Mouse (Mus musculus) CH12.LX (cell line): ENCODE results near the gene Mrpl23. TPM values are rescaled to one million over a fixed set of nuclear protein-coding genes. Genes with fewer than 3 reads are reported as not detected.

Source experiments
- DNase-seq: peaks from one replicate; pipeline ENCODE4 v3.0.0-alpha.2; 2013; ENCODE audit errors: extremely low read depth
- H3K27ac ChIP-seq: 2 replicates; pipeline ENCODE4 v1.5.1; 2012; ENCODE audit warnings: low read depth, mild to moderate bottlenecking, control low read depth, moderate library complexity; ENCODE audit not compliant: insufficient read depth
- H3K27me3 ChIP-seq: replicated peaks from 2 replicates; pipeline ENCODE3; 2012; ENCODE audit warnings: inconsistent platforms
- H3K36me3 ChIP-seq, 2 experiments: replicated peaks in 1 of 2; 2 replicates each; pipeline versions ENCODE3 to v1.6.1; 2012; ENCODE audit warnings: inconsistent platforms in 1 of 2, low read length in 1 of 2, mild to moderate bottlenecking in 1 of 2, mixed read lengths in 1 of 2, moderate library complexity in 1 of 2; ENCODE audit not compliant: control insufficient read depth in 1 of 2, insufficient read depth in 1 of 2
- H3K4me1 ChIP-seq, 2 experiments: 2 replicates each; pipeline ENCODE4 v1.6.1; 2012; ENCODE audit warnings: inconsistent platforms in 1 of 2, moderate library complexity in 1 of 2; ENCODE audit not compliant: insufficient read depth in 2 of 2, control insufficient read depth in 1 of 2
- H3K4me2 ChIP-seq: 2 replicates; pipeline ENCODE4 v1.6.1; 2012; ENCODE audit warnings: low read depth, mild to moderate bottlenecking, control low read depth; ENCODE audit not compliant: poor library complexity, insufficient read depth, severe bottlenecking
- H3K4me3 ChIP-seq, 3 experiments: fragments of 150-350 bp in 1 of 3; sonication (generic) in 1 of 3; replicated peaks in 1 of 3; 2 replicates each; pipeline versions ENCODE3 to v1.5.1; 2011 to 2012; ENCODE audit warnings: low read depth in 2 of 3, low read length in 2 of 3, mild to moderate bottlenecking in 2 of 3, moderate library complexity in 2 of 3, control low read depth in 1 of 3, improper control_type of control experiment in 1 of 3, inconsistent platforms in 1 of 3, mixed read lengths in 1 of 3; ENCODE audit not compliant: poor library complexity in 1 of 3
- H3K79me2 ChIP-seq: replicated peaks from 2 replicates; pipeline ENCODE4 v1.6.1; 2012; ENCODE audit warnings: mild to moderate bottlenecking, moderate library complexity; ENCODE audit not compliant: control insufficient read depth, poor library complexity, insufficient read depth, severe bottlenecking; ENCODE audit errors: extremely low read depth
- H3K9ac ChIP-seq: 2 replicates; pipeline ENCODE4 v1.6.1; 2012; ENCODE audit warnings: low read depth, mild to moderate bottlenecking, control low read depth, moderate library complexity; ENCODE audit not compliant: insufficient read depth
- H3K9me3 ChIP-seq: replicated peaks from 2 replicates; pipeline ENCODE3; 2012; ENCODE audit warnings: low read length, inconsistent platforms, mixed read lengths
- CHD2 ChIP-seq: IDR thresholded peaks from 2 replicates; pipeline ENCODE4 v1.6.1; 2011; ENCODE audit warnings: low read length, improper control_type of control experiment
- CTCF ChIP-seq, 2 experiments: IDR thresholded peaks in 1 of 2; conservative IDR thresholded peaks in 1 of 2; 2 replicates each; pipeline ENCODE4 v1.5.1; 2011 to 2012; ENCODE audit warnings: low read depth in 2 of 2, low read length in 2 of 2, improper control_type of control experiment in 1 of 2, inconsistent platforms in 1 of 2, mild to moderate bottlenecking in 1 of 2, moderate library complexity in 1 of 2
- E2F4 ChIP-seq: IDR thresholded peaks from 2 replicates; pipeline ENCODE4 v1.6.1; 2011; ENCODE audit warnings: low read depth, low read length, improper control_type of control experiment; ENCODE audit not compliant: insufficient replicate concordance
- HCFC1 ChIP-seq: IDR thresholded peaks from 2 replicates; pipeline ENCODE4 v1.6.1; 2012; ENCODE audit warnings: low read depth, mild to moderate bottlenecking, inconsistent platforms, low read length, improper control_type of control experiment
- JUND ChIP-seq: conservative IDR thresholded peaks from 2 replicates; pipeline ENCODE4 v1.6.1; 2011; ENCODE audit warnings: low read depth, low read length, improper control_type of control experiment
- MAFK ChIP-seq: IDR thresholded peaks from 2 replicates; pipeline ENCODE4 v1.6.1; 2011; ENCODE audit warnings: low read length, improper control_type of control experiment; ENCODE audit not compliant: insufficient replicate concordance
- MEF2A ChIP-seq: IDR thresholded peaks from 2 replicates; pipeline ENCODE4 v1.6.1; 2014; ENCODE audit warnings: low read depth, mild to moderate bottlenecking, inconsistent platforms, low read length, improper control_type of control experiment, borderline replicate concordance
- MXI1 ChIP-seq: IDR thresholded peaks from 2 replicates; pipeline ENCODE4 v1.6.1; 2011; ENCODE audit warnings: mild to moderate bottlenecking, low read depth, low read length, improper control_type of control experiment
- POLR2A ChIP-seq: IDR thresholded peaks from 2 replicates; pipeline ENCODE4 v1.6.1; 2011; ENCODE audit warnings: low read depth, mild to moderate bottlenecking, improper control_type of control experiment, low read length
- RAD21 ChIP-seq: IDR thresholded peaks from 2 replicates; pipeline ENCODE4 v1.6.1; 2011; ENCODE audit warnings: low read depth, mild to moderate bottlenecking, low read length, improper control_type of control experiment, moderate library complexity
- SIN3A ChIP-seq: IDR thresholded peaks from 2 replicates; pipeline ENCODE4 v1.6.1; 2012; ENCODE audit warnings: low read length, improper control_type of control experiment, inconsistent platforms
- SMC3 ChIP-seq: IDR thresholded peaks from 2 replicates; pipeline ENCODE4 v1.6.1; 2011; ENCODE audit warnings: low read depth, low read length, improper control_type of control experiment
- TBP ChIP-seq: conservative IDR thresholded peaks from 2 replicates; pipeline ENCODE4 v1.6.1; 2011; ENCODE audit warnings: low read depth, low read length, improper control_type of control experiment
- USF2 ChIP-seq: conservative IDR thresholded peaks from 2 replicates; pipeline ENCODE4 v1.6.1; 2011; ENCODE audit warnings: low read depth, low read length, improper control_type of control experiment
- ZMIZ1 ChIP-seq: IDR thresholded peaks from 2 replicates; pipeline ENCODE4 v1.6.1; 2012; ENCODE audit warnings: low read depth, mild to moderate bottlenecking, inconsistent platforms, low read length, improper control_type of control experiment
- ZNF384 ChIP-seq: IDR thresholded peaks from 2 replicates; pipeline ENCODE4 v1.6.1; 2012; ENCODE audit warnings: low read depth, low read length, improper control_type of control experiment, inconsistent platforms
- dilution Hi-C: fragments of 300-500 bp; cut with MboI; formaldehyde crosslinking; loops from 2 replicates; pipeline ENCODE4 v1.14.3; 2020; ENCODE audit warnings: low sequenced_read_pairs; ENCODE audit not compliant: extremely low pct_unique_long_range_greater_than_20kb, extremely low pct_ligation_motif_present
- in situ Hi-C: fragments of 300-500 bp; cut with MboI; formaldehyde crosslinking; loops from 3 replicates; pipeline ENCODE4 v1.14.3; 2019; ENCODE audit warnings: low sequenced_read_pairs, low pct_ligation_motif_present, low pct_unique_long_range_greater_than_20kb, mixed read lengths
- polyA plus RNA-seq: library from polyadenylated mRNA; unstranded; fragments of >175 nt; gene quantifications from 2 replicates; pipeline ENCODE4 v1.2.1, GENCODE M21; 2012; ENCODE audit warnings: low read depth; ENCODE audit not compliant: insufficient read length
- total RNA-seq, 2 experiments: library from RNA; depleted of rRNA; stranded (reverse); fragments of 300-350 nt in 1 of 2; fragments of >200 nt in 1 of 2; gene quantifications; 2 replicates each; pipeline ENCODE4 v1.2.3; 2012 to 2014

Mrpl23 gene
- total and polyA plus RNA-seq, 3 experiments = 8.3 to 71.2 (median 70.8) TPM

DNA sequence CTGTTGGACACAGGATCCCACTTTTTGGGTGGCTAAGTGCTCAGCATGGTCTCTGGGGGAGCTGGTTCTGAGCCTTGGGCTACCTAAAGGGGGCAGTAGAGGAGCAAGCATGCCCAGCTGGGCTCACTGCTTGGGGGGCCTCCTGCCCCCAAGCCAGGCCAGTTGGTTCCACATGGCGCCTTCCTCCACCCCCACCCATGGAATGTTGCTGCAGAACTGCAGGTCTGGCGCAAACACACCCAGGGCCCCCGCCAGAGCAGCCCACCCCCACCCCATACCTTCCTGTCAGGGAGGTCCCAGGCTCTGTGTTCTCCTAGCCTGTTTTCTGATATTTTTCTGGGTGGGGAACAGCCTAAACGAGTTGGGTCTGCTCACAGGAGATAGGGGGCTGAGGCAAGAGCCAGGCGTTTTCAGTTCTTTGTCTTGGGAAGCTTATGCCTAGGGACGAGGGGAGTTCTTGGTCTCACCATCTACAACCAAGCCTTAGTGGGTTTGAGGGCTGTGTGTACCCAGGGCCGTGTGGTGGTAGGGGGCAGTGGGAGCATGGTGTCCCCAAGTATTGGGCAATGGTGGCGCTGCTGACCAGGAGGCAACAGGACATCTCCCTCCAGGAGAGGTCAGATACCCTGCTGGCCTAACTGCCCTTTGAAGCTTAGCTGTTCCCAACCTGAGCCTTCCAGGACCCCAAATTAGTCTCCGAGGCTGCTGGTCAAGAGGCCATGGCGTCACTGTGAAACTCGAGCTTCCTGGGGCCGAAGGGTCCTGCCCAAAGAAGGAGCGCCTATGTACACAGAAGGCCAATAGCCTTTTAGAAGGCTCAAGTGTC is 20.3 kb downstream of the Mrpl23 start:
- no peak overlapping the region for H3K27ac ChIP-seq
- peaks cover 0 to 5% of the 10 kb centered on the region in 2 experiments; a peak in 2 of 4 replicates for H3K4me1 ChIP-seq
- DNase-seq = no peak
- H3K79me2 ChIP-seq = no peaks in the 10 kb centered on the region
- H3K9ac ChIP-seq = no peak overlapping the region
- H3K4me3 ChIP-seq = no peak overlapping the region
- TF ChIP-seq JUND = no peak
- peak in 1 of 2 experiments; percentile 27; a peak in 2 of 4 replicates for TF ChIP-seq CTCF (conservative IDR thresholded peaks at IDR 0.05 in 1 of 2, IDR thresholded peaks at IDR 0.05 in 1 of 2; ENCODE audit: low read depth in 2 of 2, low read length in 2 of 2)
- H3K9me3 ChIP-seq = no peaks in the 10 kb centered on the region
- H3K36me3 ChIP-seq = no peaks in the 10 kb centered on the region
- no peak overlapping the region for H3K4me2 ChIP-seq
- H3K27me3 ChIP-seq = peaks cover 58% of the 10 kb centered on the region
- in situ Hi-C loops = no loop called here
- dilution Hi-C loops = no loop called here

DNA sequence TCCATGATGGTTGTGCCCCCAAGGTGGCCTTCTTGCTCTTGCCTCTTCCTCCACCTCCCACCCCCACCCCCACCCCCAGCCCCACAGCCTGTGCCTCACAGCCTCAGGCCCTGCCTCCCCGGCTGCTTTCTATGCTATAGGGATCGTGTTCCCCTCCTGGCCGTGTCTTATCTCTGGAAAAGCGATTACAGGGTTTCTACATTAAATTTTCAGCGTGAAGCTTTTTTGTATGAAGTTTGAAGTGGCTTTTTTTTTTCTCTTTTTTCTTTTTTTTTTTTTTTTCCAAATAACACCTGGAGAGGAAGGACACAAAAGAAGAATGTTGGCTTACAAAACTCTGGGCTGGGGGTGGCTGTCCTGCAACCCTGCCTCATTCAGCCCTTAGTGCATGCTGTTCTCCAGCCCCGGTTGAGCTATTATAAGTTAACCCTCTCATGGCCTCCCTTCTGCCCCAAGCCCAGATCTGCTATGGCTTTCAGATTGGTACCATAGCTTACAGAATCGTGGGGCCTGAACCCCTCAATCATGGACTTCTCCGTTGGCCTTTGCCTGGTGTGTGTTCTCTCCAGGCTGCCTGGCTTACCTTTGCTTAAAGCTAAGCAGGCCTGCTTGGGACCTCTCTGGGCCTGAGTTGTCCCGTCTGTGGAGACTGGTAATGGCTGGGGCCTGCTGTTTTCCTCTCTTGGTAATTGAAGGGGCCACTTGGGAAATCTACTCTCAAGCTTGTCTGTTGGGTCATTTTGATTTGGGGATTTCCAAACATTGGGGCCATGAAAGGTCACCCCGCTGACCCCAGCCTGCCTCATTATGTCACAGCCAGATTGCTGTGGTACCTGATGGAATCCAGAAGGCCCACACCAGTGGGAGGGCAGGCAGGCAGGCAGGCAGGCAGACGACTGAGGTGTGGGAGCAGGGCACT is 21.2 kb downstream of the Mrpl23 start:
- H3K9ac ChIP-seq = no peak overlapping the region
- H3K36me3 ChIP-seq = no peaks in the 10 kb centered on the region
- no peaks in the 10 kb centered on the region for H3K9me3 ChIP-seq
- no peak overlapping the region for H3K4me3 ChIP-seq
- H3K79me2 ChIP-seq = no peaks in the 10 kb centered on the region
- DNase-seq = no peak
- H3K27ac ChIP-seq = no peak overlapping the region
- H3K4me2 ChIP-seq = no peak overlapping the region
- peaks cover 67% of the 10 kb centered on the region for H3K27me3 ChIP-seq
- no peak for TF ChIP-seq POLR2A
- no peak for TF ChIP-seq ZNF384
- TF ChIP-seq E2F4 = no peak
- TF ChIP-seq MXI1 = no peak
- no peak for TF ChIP-seq HCFC1
- no peak for TF ChIP-seq MAFK
- no peak for TF ChIP-seq SMC3
- no peak for TF ChIP-seq ZMIZ1
- TF ChIP-seq MEF2A = no peak
- TF ChIP-seq SIN3A = no peak
- TF ChIP-seq TBP = no peak
- no peak for TF ChIP-seq USF2
- TF ChIP-seq RAD21 = no peak
- TF ChIP-seq CHD2 = no peak
- dilution Hi-C loops = no loop called here
- in situ Hi-C loops = no loop called here
- no peaks in the 10 kb centered on the region for H3K4me1 ChIP-seq
